Mouse (Mus musculus) MEL (cell line): ENCODE measurements around the gene Pias3.

Experiments
- CTCF ChIP-seq, 3 experiments: IDR thresholded peaks in 2 of 3; conservative IDR thresholded peaks in 1 of 3; 2 replicates each; pipeline ENCODE4 v1.5.1; 2011 to 2012; ENCODE audit warnings: low read length in 3 of 3, low read depth in 2 of 3, mild to moderate bottlenecking in 2 of 3, improper control_type of control experiment in 1 of 3, inconsistent platforms in 1 of 3, mixed read lengths in 1 of 3, moderate library complexity in 1 of 3; ENCODE audit not compliant: control insufficient read depth in 1 of 3, insufficient read depth in 1 of 3, poor library complexity in 1 of 3, severe bottlenecking in 1 of 3
- EP300 ChIP-seq, 2 experiments: IDR thresholded peaks; 2 replicates each; pipeline ENCODE4 v1.6.1; 2011; ENCODE audit warnings: improper control_type of control experiment in 2 of 2, low read length in 2 of 2, low read depth in 1 of 2, mild to moderate bottlenecking in 1 of 2
- GATA1 ChIP-seq: IDR thresholded peaks from 2 replicates; pipeline ENCODE4 v1.6.1; 2011; ENCODE audit warnings: low read depth, low read length, improper control_type of control experiment
- POLR2A ChIP-seq, 2 experiments: IDR thresholded peaks; 2 replicates each; pipeline ENCODE4 v1.6.1; 2011 to 2012; ENCODE audit warnings: low read length in 2 of 2, mild to moderate bottlenecking in 2 of 2, control low read depth in 1 of 2, improper control_type of control experiment in 1 of 2, low read depth in 1 of 2, moderate library complexity in 1 of 2; ENCODE audit not compliant: control insufficient read depth in 1 of 2, insufficient read depth in 1 of 2, poor library complexity in 1 of 2
- SMC3 ChIP-seq: IDR thresholded peaks from 2 replicates; pipeline ENCODE4 v1.6.1; 2011; ENCODE audit warnings: low read depth, low read length, improper control_type of control experiment

GRCm38 (mm10) chr3:96673514-96673913 is 22.7 kb upstream of the Pias3 start:
- TF ChIP-seq CTCF (IDR thresholded peaks at IDR 0.05 in 2 of 3, conservative IDR thresholded peaks at IDR 0.05 in 1 of 3; ENCODE audit: control insufficient read depth in 1 of 3, insufficient read depth in 1 of 3, low read depth in 2 of 3, low read length in 3 of 3, poor library complexity in 1 of 3, severe bottlenecking in 1 of 3) (no peak), EP300 (IDR thresholded peaks at IDR 0.05; ENCODE audit: low read depth in 1 of 2, low read length in 2 of 2) (no peak), GATA1 (no peak), POLR2A (IDR thresholded peaks at IDR 0.05; ENCODE audit: control insufficient read depth in 1 of 2, insufficient read depth in 1 of 2, low read depth in 1 of 2, low read length in 2 of 2, poor library complexity in 1 of 2) (no peak), SMC3 (no peak)
